Mouse (Mus musculus) left cerebral cortex, adult 18-20 months (tissue): ENCODE results near the gene Hoxc8. TPM values are rescaled to one million over a fixed set of nuclear protein-coding genes. Genes with fewer than 3 reads are reported as not detected.
A peak's percentile ranks its signal among the peaks of the same experiment; 100 is the strongest.

ENCODE experiments used
- DNase-seq, 2 experiments: peaks; one replicate each; pipeline ENCODE4 v3.0.0; 2021 to 2022; ENCODE audit warnings: low spot score in 2 of 2, mixed read lengths in 1 of 2
- total RNA-seq, 2 experiments: library from RNA; stranded (reverse); gene quantifications; 2 replicates each; pipeline ENCODE4 v1.2.3; 2021

Gene Hoxc8
- total RNA-seq, 2 experiments from 2014 or later, result not detected

DNA sequence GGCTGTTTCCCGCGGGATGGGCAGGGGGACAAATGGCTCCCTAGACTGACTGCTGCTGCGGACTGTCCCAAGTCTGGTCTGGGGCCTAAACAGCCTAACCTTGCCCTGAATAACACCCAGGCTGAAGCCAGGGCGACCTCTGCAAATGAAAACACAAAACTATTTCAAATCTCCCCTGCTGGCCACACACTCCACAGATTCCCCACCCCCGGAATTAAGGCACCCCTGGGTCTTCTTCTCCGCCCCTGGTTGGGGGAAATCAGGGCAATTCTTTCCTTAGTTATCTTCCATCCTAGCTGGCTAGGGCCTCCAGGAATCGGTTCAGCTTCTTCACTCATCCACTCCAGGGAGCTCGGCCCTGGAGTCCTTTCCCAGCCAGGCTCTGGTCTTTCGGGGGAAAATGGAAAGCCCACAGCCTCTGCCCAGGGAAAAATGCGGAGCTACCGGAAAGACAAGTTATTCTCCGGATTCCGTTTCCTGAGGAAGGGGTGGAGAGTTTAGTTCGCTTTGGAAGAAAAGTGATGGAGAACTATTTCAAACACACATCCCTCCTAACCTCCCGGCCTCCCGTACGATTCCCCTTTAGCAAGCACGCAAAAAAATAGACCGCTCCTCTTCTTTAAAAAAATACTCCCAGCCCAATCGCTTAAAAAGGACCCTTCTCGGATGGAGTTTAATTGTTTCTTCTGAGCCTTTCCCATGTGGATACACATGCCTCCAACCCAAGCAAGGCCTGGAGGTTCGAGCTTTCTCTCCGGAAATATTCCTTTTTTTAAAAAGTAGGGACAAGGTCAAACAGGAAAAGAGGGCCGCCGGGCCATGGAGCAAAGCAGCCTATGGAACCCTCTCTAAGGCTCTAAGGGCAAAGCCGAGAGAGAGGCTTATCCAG lies 25.2 kb upstream of the Hoxc8 start:
- DNase-seq, result no peak

DNA sequence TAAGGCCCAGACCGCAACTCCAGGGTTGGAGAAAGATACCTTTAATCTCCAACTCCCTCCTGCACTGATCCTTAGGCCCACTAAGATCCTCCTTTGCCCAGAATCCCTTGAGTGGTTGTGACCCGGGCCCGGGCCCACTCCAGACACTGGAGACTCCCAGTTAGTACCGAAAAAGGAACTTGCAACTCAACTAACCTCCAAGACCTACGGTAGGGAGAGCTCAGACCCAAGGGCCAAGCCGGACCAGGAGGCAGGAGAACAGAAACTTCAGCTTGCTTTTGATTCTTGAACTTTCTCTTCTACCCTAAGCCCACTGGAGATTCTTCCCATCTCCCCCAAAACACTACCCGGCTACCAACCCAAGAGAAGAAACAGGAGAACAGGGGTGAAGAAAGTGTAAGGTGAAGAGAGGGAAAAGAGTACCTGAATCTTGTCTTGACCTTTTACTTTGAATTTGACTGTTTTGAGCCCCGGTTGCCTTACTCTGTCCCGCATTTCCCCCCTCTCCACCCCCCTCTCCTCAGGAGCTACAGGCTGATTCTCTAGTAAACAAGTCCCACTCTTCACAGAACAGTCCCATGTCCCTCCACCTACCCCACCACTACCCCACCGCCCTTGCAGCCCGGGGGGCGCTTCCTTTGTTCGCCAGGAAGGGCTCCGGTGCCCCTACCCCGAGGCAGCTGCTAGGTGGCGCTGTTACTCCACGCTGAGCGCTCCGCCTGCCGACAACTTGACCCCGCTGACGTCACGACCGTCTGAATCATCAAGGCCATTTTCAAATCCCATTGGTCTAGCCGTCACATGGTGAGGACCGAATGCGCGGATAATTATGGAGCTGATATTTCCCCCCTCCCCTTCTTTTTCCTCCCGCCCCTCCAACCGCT lies 24.3 kb upstream of the Hoxc8 start:
- DNase-seq, result no peak

DNA sequence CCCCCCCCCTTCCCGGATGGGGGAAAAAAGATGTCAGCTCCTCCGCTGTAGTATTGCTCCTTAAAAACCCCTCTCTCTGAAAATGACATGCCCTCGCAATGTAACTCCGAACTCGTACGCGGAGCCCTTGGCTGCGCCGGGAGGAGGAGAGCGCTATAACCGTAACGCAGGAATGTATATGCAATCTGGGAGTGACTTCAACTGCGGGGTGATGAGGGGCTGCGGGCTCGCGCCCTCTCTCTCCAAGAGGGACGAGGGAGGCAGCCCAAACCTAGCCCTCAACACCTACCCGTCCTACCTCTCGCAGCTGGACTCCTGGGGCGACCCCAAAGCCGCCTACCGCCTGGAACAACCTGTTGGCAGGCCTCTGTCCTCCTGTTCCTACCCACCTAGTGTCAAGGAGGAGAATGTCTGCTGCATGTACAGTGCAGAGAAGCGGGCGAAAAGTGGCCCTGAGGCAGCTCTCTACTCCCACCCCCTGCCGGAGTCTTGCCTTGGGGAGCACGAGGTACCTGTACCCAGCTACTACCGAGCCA lies 23.6 kb upstream of the Hoxc8 start, which contains the start of gene Hoxc10:
Gene Hoxc10, plus strand, starts transcription at position 21 of the 536 bp plus-strand sequence.
- DNase-seq, result no peak

DNA sequence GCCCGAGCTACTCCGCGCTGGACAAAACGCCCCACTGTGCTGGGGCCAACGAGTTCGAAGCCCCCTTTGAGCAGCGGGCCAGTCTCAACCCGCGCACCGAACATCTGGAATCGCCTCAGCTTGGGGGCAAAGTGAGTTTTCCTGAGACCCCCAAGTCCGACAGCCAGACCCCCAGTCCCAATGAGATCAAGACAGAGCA lies 23.2 kb upstream of the Hoxc8 start, which contains the start of gene Hoxc5:
Gene Hoxc5, plus strand, starts transcription at position 132 of the 199 bp plus-strand sequence.
- DNase-seq, result no peak

DNA sequence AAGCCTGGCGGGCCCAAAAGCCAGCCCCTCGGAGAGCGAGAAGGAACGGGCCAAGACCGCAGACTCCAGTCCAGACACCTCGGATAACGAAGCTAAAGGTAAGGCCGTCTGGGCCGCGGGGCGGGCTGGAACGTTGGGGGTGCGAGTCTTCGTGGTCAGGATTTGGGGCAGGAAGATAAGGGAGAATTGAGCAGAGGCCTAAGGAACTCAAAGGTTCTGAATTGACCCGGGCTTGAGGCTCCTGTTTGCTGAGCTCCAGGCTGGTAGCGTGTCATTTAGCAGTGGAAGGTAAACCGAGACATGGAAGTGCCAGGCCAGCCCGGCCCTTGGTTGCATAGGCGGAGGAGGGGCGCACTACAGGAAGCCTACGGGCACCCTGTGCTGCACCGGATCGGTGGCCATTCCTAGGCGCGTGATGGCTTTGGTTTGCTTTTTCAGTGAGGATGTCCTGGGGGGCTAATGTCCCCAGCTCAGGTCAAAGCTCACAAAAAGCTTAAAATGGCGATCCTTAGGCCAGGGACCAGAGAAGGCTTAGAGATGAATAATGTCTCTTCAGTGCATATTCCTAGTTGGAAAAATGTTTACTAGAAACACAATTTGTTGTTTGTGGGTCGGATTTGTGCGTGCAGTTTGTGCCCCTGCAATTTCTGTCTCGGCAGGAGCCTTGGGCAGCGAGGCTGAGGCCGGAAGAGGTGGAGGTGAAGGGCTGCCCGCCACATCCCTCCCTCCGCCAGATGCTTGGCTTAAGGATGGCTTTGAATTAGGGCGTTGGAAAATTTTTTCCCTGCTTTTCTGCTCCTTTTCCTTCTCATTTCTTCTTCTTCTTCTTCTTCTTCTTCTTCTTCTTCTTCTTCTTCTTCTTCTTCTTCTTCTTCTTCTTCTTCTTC lies 22.7 kb upstream of the Hoxc8 start:
- no peak for DNase-seq

DNA sequence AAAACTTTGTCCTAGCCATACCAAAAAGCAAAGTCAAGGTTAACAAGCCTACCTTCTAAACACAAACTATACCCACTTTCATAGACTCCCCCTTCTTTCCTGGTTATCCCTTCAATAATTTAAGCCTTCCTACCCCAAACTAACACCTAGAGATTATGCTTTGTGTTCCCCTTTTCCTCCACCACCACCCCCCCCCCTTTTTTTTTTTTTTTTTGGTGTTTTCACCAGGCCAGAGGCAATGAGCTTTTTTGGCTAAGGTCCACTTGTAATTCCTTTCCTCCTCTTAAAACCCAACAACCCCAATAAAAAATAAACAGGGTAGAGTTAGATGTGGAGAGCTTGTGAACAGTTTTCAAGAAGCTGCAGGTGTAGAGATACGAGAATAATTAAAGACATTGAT lies 21.1 kb upstream of the Hoxc8 start:
- no peak for DNase-seq

DNA sequence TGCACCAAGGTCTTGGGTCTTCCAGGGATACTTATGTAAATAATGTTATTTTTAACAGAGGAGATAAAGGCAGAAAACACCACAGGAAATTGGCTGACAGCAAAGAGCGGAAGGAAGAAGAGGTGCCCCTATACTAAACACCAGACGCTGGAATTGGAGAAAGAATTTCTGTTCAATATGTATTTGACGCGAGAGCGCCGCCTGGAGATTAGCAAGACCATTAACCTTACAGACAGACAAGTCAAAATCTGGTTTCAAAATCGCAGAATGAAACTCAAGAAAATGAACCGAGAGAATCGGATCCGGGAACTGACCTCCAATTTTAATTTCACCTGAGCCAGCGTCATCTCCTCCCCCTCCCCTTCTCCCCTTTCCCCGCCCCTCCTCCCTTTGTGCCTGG lies 19.7 kb upstream of the Hoxc8 start:
- DNase-seq, result peak in 1 of 2 experiments; percentile 18

DNA sequence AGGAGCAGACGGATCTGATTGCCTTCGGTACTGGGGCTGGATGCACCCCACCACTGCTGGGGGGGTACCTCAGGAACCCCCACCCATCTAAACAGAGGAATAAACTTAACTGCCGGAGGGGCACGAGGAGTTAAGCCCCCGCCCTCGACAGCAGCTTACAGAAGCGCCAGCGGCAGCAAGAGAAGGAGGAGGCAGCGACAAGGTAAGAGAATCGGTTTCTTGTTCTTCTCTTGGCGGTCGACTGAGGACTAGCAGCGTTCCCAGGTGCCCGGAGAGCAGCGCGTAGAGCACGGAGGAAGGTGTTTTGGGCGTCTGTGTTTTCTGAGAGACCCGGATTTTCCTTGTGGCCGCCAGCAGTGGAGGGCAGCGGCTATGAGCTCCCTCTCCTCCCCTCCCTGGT lies 18.2 kb upstream of the Hoxc8 start:
- DNase-seq, result no peak

DNA sequence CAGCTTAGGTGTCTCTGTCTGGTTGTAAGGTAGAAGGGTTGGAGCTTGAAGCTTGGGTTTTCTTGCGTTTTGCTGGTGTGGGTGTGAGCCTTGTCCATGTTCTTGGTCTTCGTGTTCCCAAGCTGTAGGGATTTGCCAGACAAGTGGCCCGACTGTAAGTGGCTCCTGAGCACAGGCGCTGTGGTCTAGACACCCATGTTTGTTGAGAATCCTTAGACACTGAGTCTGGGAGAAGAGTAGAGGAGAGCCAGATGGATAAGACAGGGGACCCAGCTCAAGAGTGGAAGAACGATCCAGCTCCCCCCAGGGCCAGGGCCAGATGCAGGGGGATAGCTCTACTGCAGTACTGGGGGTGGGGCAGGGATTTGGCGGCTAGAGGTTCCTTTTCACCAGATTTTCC lies 17.7 kb upstream of the Hoxc8 start:
- DNase-seq, result no peak

DNA sequence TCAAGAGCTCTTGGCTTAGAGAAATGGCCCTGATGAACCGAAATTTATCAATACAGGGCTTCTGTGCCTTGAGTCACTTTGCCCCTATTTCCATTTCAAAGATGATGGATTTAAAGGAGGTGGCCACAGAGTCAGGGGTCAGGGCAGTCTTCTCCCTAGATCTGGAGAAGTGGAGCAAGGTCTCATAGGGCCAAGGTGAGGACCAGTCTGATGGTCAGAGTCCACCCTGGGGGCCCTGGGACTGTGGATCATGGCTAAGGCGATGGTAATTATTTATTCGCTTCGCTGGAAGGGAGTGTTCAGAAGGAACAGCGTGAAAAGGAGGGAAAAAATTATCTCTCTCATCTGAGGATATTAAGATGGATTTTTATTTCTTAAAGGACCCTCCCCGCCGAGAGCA lies 15.4 kb upstream of the Hoxc8 start:
- no peak for DNase-seq

DNA sequence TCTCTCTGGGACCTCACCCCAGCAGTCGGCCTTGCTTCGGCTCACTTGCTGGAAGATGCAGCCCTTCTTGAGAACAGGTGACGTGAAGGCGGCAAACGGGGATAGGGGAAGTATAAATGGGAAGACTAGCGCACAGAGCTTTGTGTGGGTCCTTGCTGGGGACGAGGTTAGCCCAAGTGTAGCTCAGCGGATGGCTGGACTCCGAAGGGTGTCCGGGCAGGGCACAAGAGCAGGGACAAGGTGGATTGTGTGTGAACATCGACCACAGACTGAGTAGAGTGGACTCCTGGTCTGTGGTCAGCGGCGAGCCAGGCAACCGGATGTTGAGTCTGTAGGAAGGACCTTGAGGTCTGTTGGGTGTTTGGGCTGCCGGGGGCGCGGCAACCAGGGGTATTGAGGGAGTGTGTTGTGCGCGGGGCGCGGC lies 14.7 kb upstream of the Hoxc8 start:
- DNase-seq, result no peak

DNA sequence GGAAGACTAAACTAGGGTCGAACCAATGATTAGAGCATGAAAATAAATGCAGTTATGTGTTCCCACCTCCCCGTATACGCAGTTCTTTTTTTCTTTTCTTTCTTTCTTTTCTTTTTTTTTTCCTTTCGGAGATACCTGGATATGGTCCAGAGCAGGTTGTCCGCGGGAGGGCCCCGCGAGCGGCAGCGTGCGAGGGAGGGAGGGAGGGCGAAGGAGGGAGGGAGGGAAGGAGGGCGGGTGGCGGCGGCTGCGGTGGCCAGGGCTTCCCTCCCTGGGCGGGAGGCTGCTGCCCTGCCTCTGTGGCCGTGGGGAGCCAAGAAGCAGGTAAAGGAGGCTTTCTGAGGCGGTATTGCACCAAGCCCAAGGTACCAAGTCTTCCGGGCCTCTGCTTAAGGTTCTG lies 14.2 kb upstream of the Hoxc8 start, which contains the start of gene Hoxc9:
Gene Hoxc9, plus strand, starts transcription at position 269 of the 400 bp plus-strand sequence.
- no peak for DNase-seq

DNA sequence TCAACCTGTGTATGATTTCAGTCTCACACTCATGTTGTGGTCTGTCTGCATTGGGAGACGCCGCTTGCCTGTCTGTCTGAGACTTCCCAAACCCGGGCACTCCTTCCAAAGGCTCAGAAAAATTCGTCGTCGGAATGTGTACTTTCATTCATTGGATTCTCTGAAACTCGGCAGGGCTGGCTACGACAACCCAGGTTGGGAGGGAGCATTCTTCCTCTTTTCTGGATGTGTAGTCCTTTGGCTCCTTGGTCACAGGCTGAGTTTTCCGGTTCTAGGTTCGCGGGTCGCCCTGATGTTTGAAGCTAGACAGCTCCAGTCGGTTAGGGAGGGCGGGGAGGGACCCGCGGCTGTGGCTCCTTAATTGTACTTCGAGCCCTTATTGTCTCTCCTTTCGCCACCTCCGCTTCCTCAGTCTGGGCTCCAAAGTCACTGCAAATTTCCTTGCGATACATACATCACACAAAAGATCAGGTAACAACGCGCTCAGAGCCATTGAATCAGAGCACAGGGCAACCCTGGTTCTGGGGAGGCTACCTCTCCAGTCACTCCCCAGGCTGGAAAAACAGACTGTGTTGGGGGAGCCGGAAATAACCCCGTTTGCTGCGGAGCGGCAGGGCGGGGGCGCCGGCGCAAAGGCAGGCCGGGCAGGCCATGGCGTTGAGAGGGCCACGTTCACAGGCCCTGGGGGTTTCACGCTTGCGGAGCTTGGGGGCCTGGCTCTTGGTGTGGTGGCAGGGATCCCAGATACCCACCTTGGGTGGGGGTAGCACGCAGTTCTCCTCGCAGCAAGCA lies 13.6 kb upstream of the Hoxc8 start:
- no peak for DNase-seq

DNA sequence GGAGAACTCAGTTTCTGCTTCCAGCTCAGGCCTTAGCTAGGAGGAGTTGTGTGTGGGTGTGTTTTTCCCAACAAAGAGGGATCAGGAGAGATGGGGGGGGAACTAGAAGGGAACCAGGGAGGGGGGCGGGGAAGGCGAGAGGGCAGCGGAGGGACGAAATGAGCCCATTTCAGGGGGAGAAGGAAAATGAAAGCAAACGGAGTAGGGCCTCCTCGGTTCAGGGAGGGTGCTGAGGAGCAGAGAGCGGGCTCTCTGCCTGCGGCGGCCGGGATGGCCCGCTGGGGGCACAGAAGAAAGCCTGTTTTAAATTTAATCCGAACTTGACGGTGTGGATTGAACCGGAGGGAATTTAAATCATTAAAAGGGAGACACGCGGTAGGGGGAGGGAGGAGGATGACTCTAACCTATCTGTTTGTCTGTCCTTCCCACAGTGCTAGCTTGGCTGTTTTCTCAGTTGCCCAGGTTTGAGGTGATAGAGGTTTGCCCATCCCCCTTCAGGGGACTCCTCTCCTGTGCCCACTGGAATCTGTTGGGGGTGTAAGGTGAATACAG lies 12.9 kb upstream of the Hoxc8 start:
- no peak for DNase-seq

DNA sequence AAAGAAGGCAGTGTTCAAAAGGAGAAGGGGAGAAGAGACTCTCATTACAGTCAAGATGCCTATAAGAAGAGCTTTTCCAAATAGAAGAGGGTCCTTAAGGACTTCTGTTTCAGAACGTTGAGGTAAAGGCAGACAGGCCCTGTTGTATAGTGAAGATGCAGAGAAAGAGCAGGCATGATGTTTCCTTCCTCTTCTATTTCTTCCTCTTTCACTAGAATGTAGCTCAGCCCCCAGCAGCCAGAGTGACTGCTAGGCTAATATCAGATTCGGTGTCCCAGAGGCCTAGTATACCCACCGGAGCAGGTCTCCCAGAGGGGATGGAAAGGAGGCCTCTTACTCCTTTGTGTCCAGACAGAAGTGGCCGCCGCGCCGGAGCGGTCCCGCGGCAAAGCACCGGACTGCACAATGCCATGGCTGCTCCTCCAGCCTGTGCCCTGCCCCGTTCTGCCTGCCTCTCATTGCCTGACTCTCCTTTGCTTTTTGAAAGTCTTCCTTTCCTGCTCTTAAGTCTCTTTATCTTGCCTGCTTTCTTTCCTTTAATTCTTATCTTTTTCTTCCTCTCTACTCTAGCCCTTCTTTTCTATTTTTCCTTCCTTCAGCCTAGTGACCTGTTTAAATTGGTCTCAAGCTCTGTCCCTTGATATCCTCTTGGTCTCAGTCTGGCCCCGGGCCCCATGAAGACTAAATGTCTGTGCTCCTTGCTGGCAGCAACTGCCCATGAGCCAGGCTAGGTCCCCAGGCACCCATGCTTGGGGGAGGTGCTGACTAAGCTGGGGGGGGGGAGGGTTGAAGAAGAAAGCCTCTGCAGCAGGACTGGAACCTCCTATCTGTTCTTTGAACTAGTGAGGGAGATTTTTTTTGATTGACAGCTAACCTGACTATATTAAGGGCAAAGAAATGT lies 11.5 kb upstream of the Hoxc8 start:
- DNase-seq, result no peak

DNA sequence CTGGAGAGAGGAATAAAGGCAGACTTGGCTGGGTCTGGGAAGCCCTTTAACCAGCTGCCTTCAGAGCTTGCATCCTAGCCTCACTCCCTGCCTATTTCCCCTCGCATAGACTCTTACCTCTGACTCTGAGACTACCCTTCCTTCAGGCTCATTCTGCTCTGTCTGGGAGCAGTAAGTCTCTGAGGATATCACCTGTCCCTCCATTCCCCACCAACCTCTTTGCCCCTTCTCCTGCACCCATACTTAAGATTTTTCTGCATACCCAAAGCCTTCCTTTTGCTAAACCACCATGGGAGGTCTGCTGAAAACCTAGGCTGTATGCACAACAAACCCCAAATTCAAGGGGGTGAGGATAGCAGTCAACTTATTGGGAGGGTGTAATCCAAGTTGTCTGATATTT lies 10.5 kb upstream of the Hoxc8 start:
- no peak for DNase-seq

DNA sequence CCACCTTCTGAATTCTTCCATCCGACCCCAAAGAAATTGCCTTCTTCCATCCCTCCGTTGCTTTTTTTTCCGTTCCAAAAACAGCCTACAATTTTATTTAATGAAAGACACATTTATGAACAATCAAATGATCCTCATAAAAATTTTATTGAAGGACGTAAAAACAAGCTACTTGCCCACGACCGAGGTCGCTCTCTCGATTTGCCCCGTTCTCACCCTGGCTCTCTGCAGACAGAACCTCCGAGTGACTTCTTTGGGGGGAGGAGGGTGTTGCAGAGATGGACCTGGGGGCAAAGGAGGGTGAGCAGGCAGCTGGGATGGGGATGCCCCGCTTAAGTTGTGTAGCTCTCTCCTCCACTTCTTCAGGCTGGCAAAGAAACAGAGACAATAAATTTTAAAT lies 10.1 kb upstream of the Hoxc8 start:
- DNase-seq, result no peak

DNA sequence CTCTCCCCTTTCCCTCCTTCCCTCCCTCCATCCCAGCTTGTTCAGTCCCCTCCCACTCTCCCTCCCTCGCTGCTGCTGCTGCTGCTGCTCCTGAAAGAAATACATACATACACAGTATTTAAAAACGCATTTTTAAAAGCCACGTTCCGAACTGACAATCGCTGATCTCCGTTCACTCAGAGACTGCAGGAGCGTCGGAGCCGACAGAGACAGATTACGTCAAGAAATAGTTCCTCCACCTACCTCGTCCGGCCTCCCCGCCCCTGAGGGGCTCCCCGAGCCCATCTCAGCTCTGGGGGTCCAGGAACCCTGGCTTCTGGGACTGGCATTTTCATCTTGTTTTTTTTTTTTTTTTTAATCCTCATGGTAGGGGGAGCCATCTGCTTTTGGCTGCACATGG lies 9.5 kb upstream of the Hoxc8 start:
- DNase-seq, result no peak
